Mouse (Mus musculus) bone marrow macrophage, adult 2 months (primary cell): Measurements from ENCODE around the gene Eda. TPM values are rescaled to one million over a fixed set of nuclear protein-coding genes. Genes with fewer than 3 reads are reported as not detected.

Experiments used
- H3K27ac ChIP-seq: 2 replicates; pipeline ENCODE4 v1.5.1; 2012; ENCODE audit warnings: low read depth, low read length; ENCODE audit not compliant: insufficient read depth
- H3K4me1 ChIP-seq: 2 replicates; pipeline ENCODE4 v1.6.1; 2012; ENCODE audit warnings: low read length; ENCODE audit not compliant: control insufficient read depth, insufficient read depth
- H3K4me3 ChIP-seq: 2 replicates; pipeline ENCODE4 v1.5.1; 2012; ENCODE audit warnings: mild to moderate bottlenecking, low read length, moderate library complexity; ENCODE audit not compliant: insufficient read depth
- CTCF ChIP-seq: IDR thresholded peaks from 2 replicates; pipeline ENCODE4 v1.5.1; 2012; ENCODE audit warnings: low read depth, mild to moderate bottlenecking, low read length, moderate library complexity
- POLR2A ChIP-seq: IDR thresholded peaks from 2 replicates; pipeline ENCODE4 v1.6.1; 2012; ENCODE audit warnings: mild to moderate bottlenecking, low read depth, low read length, borderline replicate concordance
- polyA plus RNA-seq: library from polyadenylated mRNA; stranded (reverse); fragments of >200 nt; gene quantifications from 2 replicates; pipeline ENCODE4 v1.2.4, GENCODE M21; 2012; ENCODE audit not compliant: missing spikeins, insufficient read depth, insufficient read length

The Eda gene
- polyA plus RNA-seq, 1 experiment, result not detected

- no peak overlapping the region for H3K4me3 ChIP-seq
- no peak for TF ChIP-seq POLR2A
- no peak overlapping the region for H3K27ac ChIP-seq
- H3K4me1 ChIP-seq, result no peaks in the 10 kb centered on the region
Observed at GRCm38 (mm10) chrX:100118362-100118761, 143.0 kb downstream of the Eda start.

DNA sequence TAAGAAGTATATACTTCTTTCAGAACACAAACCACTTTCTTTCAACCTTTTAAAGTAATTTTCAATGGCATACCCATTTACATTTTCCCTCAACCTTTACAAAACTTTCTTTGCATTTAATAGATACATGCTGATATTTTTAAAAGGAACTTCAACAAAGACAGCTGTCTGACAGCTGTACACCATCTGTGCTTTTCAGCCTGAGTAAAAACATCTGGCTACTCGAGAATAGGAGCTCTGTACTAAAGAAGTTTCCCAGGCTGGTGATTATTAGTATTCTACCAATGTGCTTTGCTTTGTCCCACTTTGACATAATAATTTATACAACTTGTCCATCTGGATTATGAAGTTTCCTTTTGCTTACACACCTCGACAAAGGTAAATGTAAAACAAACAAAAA is 219.9 kb downstream of the Eda start:
- no peak for TF ChIP-seq POLR2A
- TF ChIP-seq CTCF, result no peak
- Histone ChIP-seq H3K4me1 (no peaks in the 10 kb centered on the region), H3K4me3 (no peak overlapping the region), H3K27ac (no peak overlapping the region)

- Histone ChIP-seq H3K4me1 (no peaks in the 10 kb centered on the region), H3K4me3 (no peak overlapping the region), H3K27ac (no peak overlapping the region)
- TF ChIP-seq CTCF (no peak), POLR2A (no peak)
Observed at GRCm38 (mm10) chrX:100313652-100314051, 338.2 kb downstream of the Eda start.

GRCm38 (mm10) chrX:100314172-100314902 is 338.9 kb downstream of the Eda start:
- no peak for TF ChIP-seq POLR2A
- TF ChIP-seq CTCF, result no peak
- H3K27ac ChIP-seq, result no peak overlapping the region

DNA sequence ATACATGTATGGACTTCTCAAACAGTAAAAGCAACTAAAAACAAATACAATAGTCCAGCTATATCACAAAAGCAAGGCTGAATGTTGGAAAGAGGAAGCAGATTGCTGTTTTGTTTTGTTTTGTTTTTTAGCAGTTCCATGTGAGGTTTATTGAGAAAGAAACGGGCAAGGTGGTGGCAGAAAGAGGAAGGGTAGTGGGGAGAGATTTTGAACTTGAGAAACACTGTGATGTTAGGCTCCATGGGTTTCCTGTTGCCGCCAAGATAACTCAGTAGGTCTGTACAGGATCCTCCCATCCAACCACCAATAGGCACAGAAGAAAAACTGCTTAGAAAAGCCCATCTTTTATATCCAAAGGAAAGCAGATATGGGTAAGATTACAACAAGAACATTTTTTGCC is 365.3 kb downstream of the Eda start:
- no peak overlapping the region for H3K27ac ChIP-seq
- TF ChIP-seq POLR2A (no peak), CTCF (no peak)
- H3K4me1 ChIP-seq, result no peaks in the 10 kb centered on the region
- no peak overlapping the region for H3K4me3 ChIP-seq

More at GRCm38 (mm10) chrX:100314172-100314902, 338.9 kb downstream of the Eda start:
- Histone ChIP-seq H3K4me3 (no peak overlapping the region), H3K4me1 (no peaks in the 10 kb centered on the region)

DNA sequence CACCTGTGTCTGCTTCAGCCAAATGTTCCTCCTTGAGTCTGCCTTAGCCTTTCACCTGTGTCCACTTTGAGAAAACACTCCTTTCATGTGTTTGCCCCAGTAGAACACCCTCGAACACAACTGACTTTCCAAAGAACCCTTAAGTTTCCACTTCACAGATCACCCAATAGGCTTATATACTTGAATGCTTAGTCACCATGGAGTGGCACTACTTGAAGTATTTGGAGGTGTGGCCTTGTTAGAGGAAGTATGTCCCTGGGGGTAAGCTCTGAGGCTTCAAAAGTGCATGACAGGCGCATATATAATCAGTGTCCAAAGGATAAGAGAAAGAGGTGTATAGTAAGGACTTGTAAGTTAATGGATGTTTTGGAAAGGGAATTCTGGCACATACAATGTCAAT is 369.0 kb downstream of the Eda start:
- no peak overlapping the region for H3K27ac ChIP-seq
- no peak overlapping the region for H3K4me3 ChIP-seq
- TF ChIP-seq CTCF, result no peak
- no peak for TF ChIP-seq POLR2A
- H3K4me1 ChIP-seq, result no peaks in the 10 kb centered on the region

- Histone ChIP-seq H3K4me1 (no peaks in the 10 kb centered on the region), H3K4me3 (no peak overlapping the region), H3K27ac (no peak overlapping the region)
- TF ChIP-seq POLR2A (no peak), CTCF (no peak)
Observed at GRCm38 (mm10) chrX:100356974-100357373, 381.6 kb downstream of the Eda start.

- no peaks in the 10 kb centered on the region for H3K4me1 ChIP-seq
- H3K4me3 ChIP-seq, result no peak overlapping the region
- no peak overlapping the region for H3K27ac ChIP-seq
- TF ChIP-seq CTCF (no peak), POLR2A (no peak)
Observed at GRCm38 (mm10) chrX:100389887-100390286, 414.5 kb downstream of the Eda start.

DNA sequence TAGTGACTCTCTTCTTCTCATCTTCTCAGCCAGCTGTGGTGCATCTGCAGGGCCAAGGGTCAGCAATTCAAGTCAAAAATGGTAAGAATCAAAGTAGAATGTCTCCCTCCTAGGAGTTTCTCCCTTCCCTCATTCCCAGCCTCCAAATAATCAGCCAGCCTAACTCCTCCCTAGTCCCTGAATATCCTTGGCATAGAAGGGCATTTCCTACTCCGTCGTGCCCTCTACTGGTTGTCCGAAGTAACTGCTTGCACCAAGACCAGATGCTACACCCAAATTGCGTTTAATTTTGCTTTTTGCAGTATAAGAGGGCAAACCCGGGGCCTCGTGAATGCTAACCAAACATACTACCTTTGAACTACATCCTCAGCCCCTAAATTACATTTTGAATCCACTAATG is 416.9 kb downstream of the Eda start:
- no peak for TF ChIP-seq CTCF
- no peak for TF ChIP-seq POLR2A
- H3K27ac ChIP-seq, result no peak overlapping the region
- no peak overlapping the region for H3K4me3 ChIP-seq
- no peaks in the 10 kb centered on the region for H3K4me1 ChIP-seq

DNA sequence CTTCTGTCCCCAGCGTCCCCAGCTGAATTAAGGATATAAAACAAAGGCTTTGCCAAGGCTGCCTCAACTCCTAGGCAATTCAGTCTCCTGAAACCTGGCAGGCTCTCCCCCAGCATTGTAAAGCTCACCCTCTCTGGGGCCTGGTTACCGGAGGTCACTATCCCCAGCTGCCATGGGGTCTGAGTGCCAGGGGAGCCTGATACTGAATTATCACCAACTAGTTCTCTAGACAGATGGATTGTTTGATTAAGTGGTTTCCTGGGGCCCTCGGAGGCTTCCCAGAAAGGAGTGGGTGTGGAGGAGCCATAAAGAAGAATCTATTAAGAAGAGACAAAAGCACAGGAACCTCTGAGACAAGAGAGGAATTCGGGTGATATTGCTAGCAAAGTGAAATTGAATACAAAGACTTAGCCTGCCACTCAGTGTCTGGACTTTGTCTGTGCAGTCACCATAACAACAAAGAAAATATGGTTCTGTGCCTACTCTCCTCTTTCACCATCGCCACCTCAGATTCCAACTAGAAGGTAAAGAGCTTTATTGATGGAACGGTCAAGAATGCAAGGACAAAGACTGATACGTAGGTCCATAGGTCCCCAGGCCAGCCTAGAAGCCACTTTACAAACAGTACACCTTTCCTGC is 418.9 kb downstream of the Eda start:
- TF ChIP-seq POLR2A (no peak), CTCF (no peak)
- Histone ChIP-seq H3K4me3 (no peak overlapping the region), H3K27ac (no peak overlapping the region), H3K4me1 (no peaks in the 10 kb centered on the region)

- no peak overlapping the region for H3K4me3 ChIP-seq
- no peak overlapping the region for H3K27ac ChIP-seq
- no peak for TF ChIP-seq POLR2A
- no peak for TF ChIP-seq CTCF
- H3K4me1 ChIP-seq, result no peaks in the 10 kb centered on the region
Observed at GRCm38 (mm10) chrX:100395026-100395425, 419.6 kb downstream of the Eda start.
